Mouse (Mus musculus) stomach, postnatal 0 days (tissue): ENCODE measurements around the gene Ppp2r5e. TPM values are rescaled to one million over a fixed set of nuclear protein-coding genes. Genes with fewer than 3 reads are reported as not detected.

Source experiments
- ATAC-seq: fragments of 200-750 bp; cut with Nextera tagmentation; 2 replicates; pipeline ENCODE4 v1.8.0; 2017; ENCODE audit not compliant: low FRiP score, low TSS enrichment
- DNase-seq: peaks from one replicate; pipeline ENCODE4 v3.0.0-alpha.2; 2016; ENCODE audit warnings: low spot score
- H3K27ac ChIP-seq: fragments of 300-500 bp; sonication (generic); replicated peaks from 2 replicates; pipeline ENCODE4 v1.5.1; 2014; ENCODE audit warnings: mild to moderate bottlenecking, control low read depth
- H3K27me3 ChIP-seq: fragments of 300-500 bp; sonication (generic); 2 replicates; pipeline ENCODE4 v1.6.1; 2014; ENCODE audit warnings: low read length; ENCODE audit not compliant: control insufficient read depth, insufficient read depth
- H3K36me3 ChIP-seq: fragments of 300-500 bp; sonication (generic); 2 replicates; pipeline ENCODE4 v1.6.1; 2014; ENCODE audit warnings: low read length, mixed read lengths; ENCODE audit not compliant: control insufficient read depth, insufficient read depth
- H3K4me1 ChIP-seq: fragments of 300-500 bp; sonication (generic); replicated peaks from 2 replicates; pipeline ENCODE4 v1.6.1; 2014; ENCODE audit warnings: antibody characterized with exemption; ENCODE audit not compliant: control insufficient read depth, insufficient read depth
- H3K4me2 ChIP-seq: fragments of 300-500 bp; sonication (generic); replicated peaks from 2 replicates; pipeline ENCODE4 v1.6.1; 2014; ENCODE audit warnings: low read depth, mild to moderate bottlenecking, control low read depth, moderate library complexity
- H3K4me3 ChIP-seq: fragments of 300-500 bp; sonication (generic); 2 replicates; pipeline ENCODE4 v1.5.1; 2014; ENCODE audit warnings: low read depth, low read length, control low read depth
- H3K9ac ChIP-seq: fragments of 300-500 bp; sonication (generic); 2 replicates; pipeline ENCODE4 v1.6.1; 2014; ENCODE audit warnings: mild to moderate bottlenecking, low read length, control low read depth, mixed read lengths
- H3K9me3 ChIP-seq: fragments of 300-500 bp; sonication (generic); 2 replicates; pipeline ENCODE4 v1.6.1; 2016; ENCODE audit warnings: low read length; ENCODE audit not compliant: control insufficient read depth
- CTCF ChIP-seq: IDR thresholded peaks from 2 replicates; pipeline ENCODE4 v1.5.1; 2016; ENCODE audit warnings: antibody characterized with exemption, low read depth, mild to moderate bottlenecking, moderate library complexity
- EP300 ChIP-seq: optimal IDR thresholded peaks from 2 replicates; pipeline ENCODE3; 2016; ENCODE audit warnings: antibody characterized with exemption
- WGBS: fragments of 180-500 bp; shearing (Covaris S2); extraction: QIAGEN DNeasy Blood & Tissue Kit; methylation state at CpG from one replicate; pipeline ENCODE4 v1.1.7; 2014; 5-methylcytosine and 5-hydroxymethylcytosine counted together
- polyA plus RNA-seq: library from polyadenylated mRNA; unstranded; fragments of >200 nt; fragmentation: Nextera tagmentation; extraction: Ambion mirVana; gene quantifications from 2 replicates; pipeline ENCODE4 v1.2.1, GENCODE M21; 2015

The Ppp2r5e gene
- polyA plus RNA-seq, 1 experiment from 2014 or later = 8.9 TPM

GRCm38 (mm10) chr12:75466206-75466605 lies 129.8 kb downstream of the Ppp2r5e start:
- no peak overlapping the region for H3K27ac ChIP-seq
- no peaks in the 10 kb centered on the region for H3K4me1 ChIP-seq
- H3K9me3 ChIP-seq = no peaks in the 10 kb centered on the region
- H3K4me3 ChIP-seq = no peak overlapping the region
- DNase-seq (no peak), ATAC-seq (no peak)
- no peaks in the 10 kb centered on the region for H3K27me3 ChIP-seq
- WGBS = 84% methylated on average over 7 of the region's 7 CpGs
- TF ChIP-seq CTCF (no peak), EP300 (no peak)
- H3K4me2 ChIP-seq = no peak overlapping the region
- H3K36me3 ChIP-seq = peaks cover 7% of the 10 kb centered on the region; the same call in 1 of the 2 replicates
- H3K9ac ChIP-seq = no peak overlapping the region

DNA sequence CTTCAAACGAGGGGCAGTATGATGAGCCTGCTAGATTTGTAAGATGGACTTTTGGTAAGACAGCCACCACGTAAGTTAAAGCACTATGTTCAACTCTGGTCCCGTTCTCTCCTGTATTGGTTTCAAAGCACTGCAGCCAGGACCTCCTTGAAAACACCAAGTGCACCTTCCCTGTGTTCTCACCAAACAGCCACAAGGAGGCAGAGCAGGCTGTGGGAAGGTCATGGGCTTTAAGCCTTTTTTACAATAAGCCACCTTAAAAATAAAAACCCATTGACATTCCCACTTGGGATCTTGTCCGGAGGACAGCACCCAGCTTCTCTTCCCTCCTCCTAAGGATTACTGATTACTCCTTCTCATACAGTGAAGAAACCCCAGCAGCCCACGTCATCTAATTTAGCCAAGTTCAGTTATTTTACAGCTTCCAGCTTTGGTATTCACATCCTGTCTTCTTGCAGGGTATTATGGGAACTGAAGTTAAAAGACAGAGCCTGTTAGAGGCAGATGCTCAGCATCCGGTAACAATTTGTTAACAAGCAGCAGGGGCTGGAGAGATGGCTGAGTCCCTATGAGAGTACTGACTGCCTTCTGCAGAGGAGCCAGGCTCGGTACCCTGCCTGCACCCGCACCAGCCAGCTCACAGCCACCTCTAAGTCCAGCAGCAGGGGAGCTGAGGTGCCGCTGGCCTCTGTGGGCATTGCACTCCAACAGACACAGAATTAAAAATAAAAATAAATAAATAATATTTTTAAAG lies 131.9 kb downstream of the Ppp2r5e start:
- no peak overlapping the region for H3K4me3 ChIP-seq
- TF ChIP-seq CTCF (peak; percentile 90), EP300 (no peak)
- DNase-seq = peak; percentile 55
- H3K36me3 ChIP-seq = peaks cover 13% of the 10 kb centered on the region; the same call in 1 of the 2 replicates
- ATAC-seq = peak; percentile 57; the same call in 1 of the 2 replicates
- no peaks in the 10 kb centered on the region for H3K27me3 ChIP-seq
- WGBS = 76% methylated on average over 9 of the region's 9 CpGs
- no peak overlapping the region for H3K4me2 ChIP-seq
- no peaks in the 10 kb centered on the region for H3K9me3 ChIP-seq
- H3K9ac ChIP-seq = no peak overlapping the region
- no peaks in the 10 kb centered on the region for H3K4me1 ChIP-seq
- H3K27ac ChIP-seq = no peak overlapping the region

GRCm38 (mm10) chr12:75460561-75460960 lies 135.5 kb downstream of the Ppp2r5e start:
- Histone ChIP-seq H3K9ac (no peak overlapping the region), H3K9me3 (no peaks in the 10 kb centered on the region), H3K4me1 (no peaks in the 10 kb centered on the region), H3K4me2 (no peak overlapping the region), H3K27me3 (no peaks in the 10 kb centered on the region), H3K4me3 (no peak overlapping the region), H3K27ac (no peak overlapping the region), H3K36me3 (peaks cover 11% of the 10 kb centered on the region; the same call in 1 of the 2 replicates)
- ATAC-seq (no peak), DNase-seq (no peak)
- 84% methylated on average over 5 of the region's 5 CpGs for WGBS
- TF ChIP-seq CTCF = no peak
- TF ChIP-seq EP300 = no peak

- ATAC-seq (no peak), DNase-seq (no peak)
- TF ChIP-seq EP300 (no peak), CTCF (no peak)
- no peaks in the 10 kb centered on the region for H3K4me1 ChIP-seq
- H3K36me3 ChIP-seq = 0 out of 2 replicates have a peak, but pooled peaks cover 7% of the 10 kb centered on the region
- H3K4me3 ChIP-seq = no peak overlapping the region
- H3K27me3 ChIP-seq = no peaks in the 10 kb centered on the region
- no peaks in the 10 kb centered on the region for H3K9me3 ChIP-seq
- no peak overlapping the region for H3K9ac ChIP-seq
- no peak overlapping the region for H3K4me2 ChIP-seq
- no peak overlapping the region for H3K27ac ChIP-seq
- WGBS = 83% methylated on average over 5 of the region's 5 CpGs
These were observed 136.4 kb downstream of the Ppp2r5e start for GRCm38 (mm10) chr12:75459656-75460055.

GRCm38 (mm10) chr12:75453441-75453840 lies 142.6 kb downstream of the Ppp2r5e start:
- H3K4me1 ChIP-seq = no peaks in the 10 kb centered on the region
- no peaks in the 10 kb centered on the region for H3K9me3 ChIP-seq
- no peaks in the 10 kb centered on the region for H3K27me3 ChIP-seq
- no peak overlapping the region for H3K4me2 ChIP-seq
- WGBS = 88% methylated on average over 6 of the region's 6 CpGs
- no peak overlapping the region for H3K4me3 ChIP-seq
- DNase-seq (no peak), ATAC-seq (no peak)
- no peak overlapping the region for H3K27ac ChIP-seq
- TF ChIP-seq CTCF = no peak
- no peak for TF ChIP-seq EP300
- no peak overlapping the region for H3K9ac ChIP-seq
- H3K36me3 ChIP-seq = peaks cover 5% of the 10 kb centered on the region; the same call in 1 of the 2 replicates

- Histone ChIP-seq H3K9me3 (no peaks in the 10 kb centered on the region), H3K9ac (no peak overlapping the region), H3K4me3 (no peak overlapping the region), H3K27me3 (no peaks in the 10 kb centered on the region), H3K4me1 (no peaks in the 10 kb centered on the region), H3K27ac (no peak overlapping the region), H3K36me3 (peaks cover 5% of the 10 kb centered on the region; the same call in 1 of the 2 replicates), H3K4me2 (no peak overlapping the region)
- ATAC-seq (no peak), DNase-seq (no peak)
- TF ChIP-seq EP300 = no peak
- TF ChIP-seq CTCF = peak; percentile 55
- 84% methylated on average over 4 of the region's 4 CpGs for WGBS
These were observed 143.0 kb downstream of the Ppp2r5e start for GRCm38 (mm10) chr12:75453027-75453426.
